Mouse (Mus musculus): ENCODE data around the gene Mdga2.

Mdga2 gene

GRCm38 (mm10) chr12:66707431-66707830 lies 514.9 kb downstream of the Mdga2 start:
- DNase-seq (ENCODE audit: low spot score in 2 of 2) = no peak

GRCm38 (mm10) chr12:66705015-66705414 lies 517.3 kb downstream of the Mdga2 start:
- DNase-seq (ENCODE audit: low spot score in 2 of 2) = no peak

GRCm38 (mm10) chr12:66702781-66703180 lies 519.6 kb downstream of the Mdga2 start:
- DNase-seq (ENCODE audit: low spot score in 2 of 2) = no peak

GRCm38 (mm10) chr12:66679558-66679957 lies 542.8 kb downstream of the Mdga2 start:
- no peak for DNase-seq (ENCODE audit: low spot score in 2 of 2)

GRCm38 (mm10) chr12:66648605-66649552 lies 573.5 kb downstream of the Mdga2 start:
- no peak for DNase-seq (ENCODE audit: low spot score in 2 of 2)

- DNase-seq (ENCODE audit: low spot score in 2 of 2) = no peak
These were observed 581.9 kb downstream of the Mdga2 start for GRCm38 (mm10) chr12:66640408-66640807.

GRCm38 (mm10) chr12:66619944-66620343 lies 602.4 kb downstream of the Mdga2 start:
- no peak for DNase-seq (ENCODE audit: low spot score in 2 of 2)

GRCm38 (mm10) chr12:66591617-66592230 lies 630.6 kb downstream of the Mdga2 start:
- DNase-seq (ENCODE audit: low spot score in 2 of 2) = no peak

- no peak for DNase-seq (ENCODE audit: low spot score in 2 of 2)
These were observed 657.0 kb downstream of the Mdga2 start for GRCm38 (mm10) chr12:66565396-66565795.

GRCm38 (mm10) chr12:66556846-66557245 lies 665.5 kb downstream of the Mdga2 start:
- no peak for DNase-seq (ENCODE audit: low spot score in 2 of 2)

- no peak for DNase-seq (ENCODE audit: low spot score in 2 of 2)
These were observed 666.0 kb downstream of the Mdga2 start for GRCm38 (mm10) chr12:66556178-66556820.

- DNase-seq (ENCODE audit: low spot score in 2 of 2) = no peak
These were observed 697.4 kb downstream of the Mdga2 start for GRCm38 (mm10) chr12:66524973-66525372.

- DNase-seq (ENCODE audit: low spot score in 2 of 2) = no peak
These were observed 723.1 kb downstream of the Mdga2 start for GRCm38 (mm10) chr12:66499258-66499657.

- DNase-seq (ENCODE audit: low spot score in 2 of 2) = no peak
These were observed 751.5 kb downstream of the Mdga2 start for GRCm38 (mm10) chr12:66470868-66471267.

- no peak for DNase-seq (ENCODE audit: low spot score in 2 of 2)
These were observed 752.0 kb downstream of the Mdga2 start for GRCm38 (mm10) chr12:66470243-66470863.

GRCm38 (mm10) chr12:66465516-66465915 lies 756.8 kb downstream of the Mdga2 start:
- no peak for DNase-seq (ENCODE audit: low spot score in 2 of 2)

GRCm38 (mm10) chr12:66443340-66443739 lies 779.0 kb downstream of the Mdga2 start:
- DNase-seq (ENCODE audit: low spot score in 2 of 2) = no peak

All from frontal cortex, postnatal 25 days (tissue).